Mouse (Mus musculus): ENCODE results near the gene Clec12a. TPM values are rescaled to one million over a fixed set of nuclear protein-coding genes. Genes with fewer than 3 reads are reported as not detected.

Gene Clec12a
- total RNA-seq, 2 experiments from 2014 or later: not detected

GRCm38 (mm10) chr6:129369374-129370132, 27.1 kb downstream of the Clec12a start:
- no peak for DNase-seq (ENCODE audit: extremely low spot score in 1 of 2, low spot score in 1 of 2)

DNA sequence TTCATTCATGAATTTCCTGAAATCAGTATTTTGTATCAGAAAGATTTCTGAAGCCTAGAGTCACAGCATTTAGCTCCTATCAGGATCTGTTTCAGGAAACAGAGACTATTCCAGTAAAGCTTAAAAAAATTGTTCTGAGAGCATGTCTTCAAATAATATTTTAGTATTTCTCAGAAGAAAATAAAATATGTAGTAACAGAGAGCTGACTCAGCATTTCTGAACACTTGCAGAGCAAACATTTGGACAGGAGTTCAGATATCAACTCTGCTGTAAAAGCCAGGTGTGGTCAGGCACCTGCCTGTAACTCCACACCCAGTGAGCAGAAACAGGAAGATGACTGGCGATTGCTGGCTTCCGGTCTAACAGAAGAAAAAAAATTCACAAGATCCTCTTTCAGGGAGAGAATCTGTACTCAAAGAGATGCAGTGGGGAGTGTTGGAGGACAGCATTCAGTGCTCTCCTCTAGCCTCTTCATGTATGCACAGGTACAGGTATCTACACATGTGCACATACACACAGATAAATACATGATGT, 32.5 kb downstream of the Clec12a start:
- no peak for DNase-seq (ENCODE audit: extremely low spot score in 1 of 2, low spot score in 1 of 2)

DNA sequence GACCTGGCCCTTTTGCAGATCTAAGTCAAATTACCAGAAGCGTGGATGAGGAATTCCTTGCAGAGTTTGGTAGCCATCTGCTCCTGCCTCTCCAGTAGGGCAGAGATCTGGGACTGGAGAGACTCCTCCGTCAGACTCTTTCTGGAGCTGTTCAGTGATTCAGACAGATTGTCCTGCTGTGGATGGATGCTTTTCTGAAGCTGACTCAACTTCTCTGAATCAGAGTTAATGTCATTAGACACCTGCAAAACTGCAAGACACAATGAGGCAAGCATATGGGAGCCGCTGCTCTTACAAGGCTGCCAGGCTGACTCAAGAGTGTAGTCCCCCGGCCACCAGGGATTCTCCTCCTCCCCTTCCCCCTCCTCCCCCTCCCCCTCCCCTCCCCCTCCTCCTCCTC, 38.0 kb downstream of the Clec12a start:
- no peak for DNase-seq (ENCODE audit: extremely low spot score in 1 of 2, low spot score in 1 of 2)

- no peak for DNase-seq (ENCODE audit: extremely low spot score in 1 of 2, low spot score in 1 of 2)
These were observed 39.2 kb downstream of the Clec12a start for GRCm38 (mm10) chr6:129381736-129382135.

GRCm38 (mm10) chr6:129383466-129383865, 41.0 kb downstream of the Clec12a start:
- DNase-seq (ENCODE audit: extremely low spot score in 1 of 2, low spot score in 1 of 2): no peak

- no peak for DNase-seq (ENCODE audit: extremely low spot score in 1 of 2, low spot score in 1 of 2)
These were observed 42.5 kb downstream of the Clec12a start for GRCm38 (mm10) chr6:129385000-129385399.

DNA sequence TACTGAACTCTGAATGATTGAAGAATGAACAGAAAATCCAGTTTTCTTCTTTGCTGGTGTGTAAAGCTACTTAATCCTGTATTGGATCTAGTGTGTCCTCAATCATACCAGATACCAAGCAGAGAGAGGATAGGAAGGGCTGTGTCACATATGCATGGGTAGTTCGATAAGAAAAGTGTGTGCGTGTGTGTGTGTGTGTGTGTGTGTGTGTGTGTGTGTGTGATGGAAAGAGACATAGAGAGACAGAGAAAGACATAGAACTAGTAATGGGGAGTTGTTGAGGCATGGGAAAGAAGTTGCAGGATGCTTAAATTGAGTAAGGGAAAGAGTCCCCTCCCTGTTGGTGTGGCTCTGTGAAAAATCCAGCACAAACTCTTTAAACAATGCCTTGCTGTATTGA, 43.3 kb downstream of the Clec12a start, which contains the start of gene Clec12b:
TSS of gene Clec12b (minus strand) at position 101 of the 400 bp plus-strand sequence.
- no peak for DNase-seq (ENCODE audit: extremely low spot score in 1 of 2, low spot score in 1 of 2)

- no peak for DNase-seq (ENCODE audit: extremely low spot score in 1 of 2, low spot score in 1 of 2)
These were observed 50.7 kb downstream of the Clec12a start for GRCm38 (mm10) chr6:129393087-129393720.

GRCm38 (mm10) chr6:129393732-129394131, 51.2 kb downstream of the Clec12a start:
- DNase-seq (ENCODE audit: extremely low spot score in 1 of 2, low spot score in 1 of 2): no peak

- DNase-seq (ENCODE audit: extremely low spot score in 1 of 2, low spot score in 1 of 2): no peak
These were observed 54.5 kb downstream of the Clec12a start, which contains the start of gene Clec1b for GRCm38 (mm10) chr6:129396997-129397396. TSS of gene Clec1b (plus strand) at chr6:129397297.

GRCm38 (mm10) chr6:129399945-129400344, 57.5 kb downstream of the Clec12a start:
- DNase-seq (ENCODE audit: extremely low spot score in 1 of 2, low spot score in 1 of 2): no peak

- DNase-seq (ENCODE audit: extremely low spot score in 1 of 2, low spot score in 1 of 2): no peak
These were observed 59.9 kb downstream of the Clec12a start for GRCm38 (mm10) chr6:129402404-129402803.

DNA sequence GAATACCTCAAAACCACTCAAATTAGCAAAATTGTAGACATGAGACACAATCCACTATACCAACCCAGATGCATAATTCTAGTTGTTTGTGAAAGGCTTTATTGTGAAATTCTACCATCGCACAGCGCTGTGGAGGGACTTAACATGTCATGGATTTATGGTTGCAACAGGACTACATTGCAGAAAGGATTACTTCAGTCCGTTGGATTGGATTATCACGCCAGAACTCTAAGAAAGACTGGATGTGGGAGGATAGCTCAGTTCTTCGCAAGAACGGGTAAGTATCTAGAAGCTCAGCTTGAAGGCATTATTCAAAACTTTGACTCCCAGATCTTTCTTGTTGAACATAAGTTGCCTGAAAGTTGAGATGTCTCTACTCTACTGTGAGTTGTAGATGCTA, 60.9 kb downstream of the Clec12a start:
- DNase-seq (ENCODE audit: extremely low spot score in 1 of 2, low spot score in 1 of 2): no peak

DNA sequence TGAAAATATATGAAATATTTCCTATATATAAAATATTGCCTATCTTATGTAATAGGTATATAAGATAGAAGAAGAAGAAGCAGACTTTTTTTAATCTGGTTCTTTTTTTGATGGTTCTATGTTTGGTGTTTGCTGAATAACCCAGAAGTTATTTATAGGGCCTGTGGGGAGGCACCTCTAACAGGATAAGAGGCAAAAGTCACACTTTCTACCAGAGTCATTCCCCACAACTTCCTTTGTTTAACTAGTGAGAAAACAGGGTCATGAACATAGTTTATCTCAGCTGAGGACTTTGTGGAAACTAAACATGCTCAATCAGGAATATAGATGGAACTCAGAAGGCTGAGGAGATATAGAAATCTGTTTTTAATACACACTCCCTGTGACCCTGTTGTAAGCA, 63.5 kb downstream of the Clec12a start:
- no peak for DNase-seq (ENCODE audit: extremely low spot score in 1 of 2, low spot score in 1 of 2)

DNA sequence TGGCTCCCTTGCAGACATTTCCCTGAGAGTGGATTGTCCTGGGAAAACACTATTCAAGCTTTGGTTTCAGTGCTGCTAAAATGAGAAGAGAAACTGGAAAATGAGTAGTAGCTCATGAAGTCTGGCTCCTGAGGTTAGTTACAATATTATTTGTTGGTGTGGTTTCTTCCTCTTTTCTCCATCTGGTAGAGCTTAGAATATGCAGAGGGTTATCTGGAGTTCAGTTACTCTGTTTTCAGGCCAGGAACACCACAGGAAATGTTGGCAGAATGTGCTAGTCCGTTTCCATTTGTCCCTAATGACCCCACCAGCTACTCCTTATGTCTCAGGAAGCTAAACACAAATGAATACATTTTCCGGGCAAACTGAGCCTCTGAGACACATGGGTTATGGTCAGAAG, 64.8 kb downstream of the Clec12a start:
- DNase-seq (ENCODE audit: extremely low spot score in 1 of 2, low spot score in 1 of 2): no peak

DNA sequence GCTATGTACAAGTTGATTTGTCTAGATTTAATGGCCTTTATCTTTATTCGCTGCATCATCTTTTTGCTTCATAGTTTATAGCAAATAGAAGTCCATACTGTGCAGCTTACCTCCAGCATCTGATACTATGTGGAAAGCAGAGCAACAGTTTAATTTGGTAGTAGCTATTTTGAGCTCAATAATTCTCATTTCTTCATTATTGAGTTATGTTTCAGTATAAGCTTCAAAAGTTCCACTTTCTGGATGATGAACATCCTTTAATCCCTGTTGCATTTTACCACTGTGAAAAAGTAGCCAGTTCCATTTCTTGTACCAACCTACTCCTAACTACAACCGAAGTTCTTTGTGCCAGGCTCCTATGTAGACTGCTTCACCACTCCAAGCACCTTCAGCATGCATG, 66.1 kb downstream of the Clec12a start, which contains the start of gene Clec9a:
TSS of gene Clec9a (plus strand) at position 301 of the 400 bp plus-strand sequence.
- no peak for DNase-seq (ENCODE audit: extremely low spot score in 1 of 2, low spot score in 1 of 2)

DNA sequence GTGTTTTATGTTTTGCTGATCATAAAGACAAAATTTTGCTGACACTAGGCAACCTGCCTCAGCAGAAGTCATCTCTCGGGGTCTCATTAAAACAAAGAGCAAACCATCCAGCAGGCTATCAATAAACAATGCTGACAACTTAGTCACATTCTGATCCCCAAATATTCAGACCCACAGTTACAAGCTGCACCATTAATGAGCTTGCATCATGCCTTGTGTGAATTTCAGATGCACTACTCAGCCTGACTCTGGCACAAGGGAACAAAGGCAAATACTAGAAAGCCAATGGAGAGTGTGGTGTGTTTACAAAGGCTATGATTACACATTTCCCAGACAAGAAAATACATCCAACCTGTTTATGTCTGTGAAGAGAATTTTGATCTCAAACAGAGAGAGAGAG, 71.7 kb downstream of the Clec12a start:
- no peak for DNase-seq (ENCODE audit: extremely low spot score in 1 of 2, low spot score in 1 of 2)

Other genes with a start within 250 kb of the Clec12a start
- not detected for gene Clec2e, start 241.8 kb upstream of the Clec12a start, total RNA-seq (2021)
- 1 to 10 TPM; 6.2 to 7.4 TPM for gene Clec2d, start 162.1 kb upstream of the Clec12a start, total RNA-seq (2021)
- not detected for gene Cd69, start 67.3 kb upstream of the Clec12a start, total RNA-seq (2021)
- gene 4922502D21Rik, start 10.9 kb upstream of the Clec12a start, total RNA-seq (2021): not detected
- not detected for gene Clec12b, start 43.2 kb downstream of the Clec12a start, total RNA-seq (2021)
- gene Clec1b, start 54.6 kb downstream of the Clec12a start, total RNA-seq (2021): not detected
- gene Clec9a, start 66.2 kb downstream of the Clec12a start, total RNA-seq (2021): not detected
- gene Clec1a, start 109.3 kb downstream of the Clec12a start, total RNA-seq (2021): 1 to 10 TPM; 3.1 to 3.5 TPM
- not detected for gene Olr1, start 164.5 kb downstream of the Clec12a start, total RNA-seq (2021)
- gene Tmem52b, start 169.9 kb downstream of the Clec12a start, total RNA-seq (2021): not detected
- 100 to 1,000 TPM; 613 to 690 TPM for gene Gabarapl1, start 190.5 kb downstream of the Clec12a start, total RNA-seq (2021)
- not detected for gene Klre1, start 235.2 kb downstream of the Clec12a start, total RNA-seq (2021)
- not detected for gene Klrd1, start 249.1 kb downstream of the Clec12a start, total RNA-seq (2021)

All from layer of hippocampus, postnatal 25 days (tissue).